Mouse (Mus musculus) G1E (cell line): Measurements from ENCODE around the gene Nprl2. TPM values are rescaled to one million over a fixed set of nuclear protein-coding genes. Genes with fewer than 3 reads are reported as not detected.
A peak's percentile ranks its signal among the peaks of the same experiment; 100 is the strongest.

Source experiments
- ATAC-seq: 2 replicates; pipeline ENCODE4 v1.8.0; 2016; ENCODE audit warnings: mild to moderate bottlenecking; ENCODE audit not compliant: insufficient number of reproducible peaks, poor library complexity, low FRiP score, severe bottlenecking; ENCODE audit errors: extremely low read depth
- DNase-seq: peaks from one replicate; pipeline ENCODE4 v3.0.0; 2012; ENCODE audit warnings: low spot score
- H3K27me3 ChIP-seq: 2 replicates; pipeline ENCODE4 v1.6.1; 2012; ENCODE audit warnings: mild to moderate bottlenecking, low read length, inconsistent platforms; ENCODE audit not compliant: insufficient read depth
- H3K36me3 ChIP-seq: replicated peaks from 2 replicates; pipeline ENCODE3; 2012; ENCODE audit warnings: mild to moderate bottlenecking, inconsistent platforms
- H3K4me1 ChIP-seq: 2 replicates; pipeline ENCODE4 v1.6.1; 2012; ENCODE audit warnings: low read depth, low read length, inconsistent platforms, mixed read lengths; ENCODE audit not compliant: insufficient read depth
- H3K4me3 ChIP-seq: 2 replicates; pipeline ENCODE4 v1.5.1; 2012; ENCODE audit warnings: low read depth, mild to moderate bottlenecking, inconsistent platforms, low read length, moderate library complexity, mixed read lengths
- H3K9me3 ChIP-seq: replicated peaks from 2 replicates; pipeline ENCODE4 v1.6.1; 2012; ENCODE audit warnings: inconsistent platforms
- CTCF ChIP-seq: IDR thresholded peaks from 2 replicates; pipeline ENCODE4 v1.5.1; 2012; ENCODE audit warnings: low read depth, low read length, inconsistent platforms, mixed read lengths
- GATA1 ChIP-seq: IDR thresholded peaks from 2 replicates; pipeline ENCODE4 v1.6.1; 2012; ENCODE audit warnings: borderline replicate concordance, low read length, inconsistent platforms, mixed read lengths
- GATA2 ChIP-seq: IDR thresholded peaks from 2 replicates; pipeline ENCODE4 v1.6.1; 2012; ENCODE audit warnings: low read depth, low read length, inconsistent platforms, borderline replicate concordance
- POLR2AphosphoS5 ChIP-seq: IDR thresholded peaks from 2 replicates; pipeline ENCODE4 v1.6.1; 2012; ENCODE audit warnings: low read depth, low read length, inconsistent platforms; ENCODE audit not compliant: insufficient replicate concordance
- TAL1 ChIP-seq: conservative IDR thresholded peaks from 2 replicates; pipeline ENCODE4 v1.6.1; 2012; ENCODE audit warnings: low read depth, low read length, inconsistent platforms, mixed read lengths
- polyA plus RNA-seq: library from polyadenylated mRNA; stranded (reverse); fragments of >175 nt; gene quantifications from 2 replicates; pipeline ENCODE4 v1.2.3, GENCODE M21; 2012
- total RNA-seq, 2 experiments: library from RNA; stranded (forward) in 1 of 2; stranded (reverse) in 1 of 2; fragments of 200-1000 nt in 1 of 2; fragments of >200 nt in 1 of 2; fragmentation: Nextera tagmentation in 1 of 2; gene quantifications; 2 replicates each; pipeline ENCODE4 v1.2.3; 2014 to 2017

Gene Nprl2
- total and polyA plus RNA-seq, 3 experiments: 1.7 to 22.6 (median 18.4) TPM

DNA sequence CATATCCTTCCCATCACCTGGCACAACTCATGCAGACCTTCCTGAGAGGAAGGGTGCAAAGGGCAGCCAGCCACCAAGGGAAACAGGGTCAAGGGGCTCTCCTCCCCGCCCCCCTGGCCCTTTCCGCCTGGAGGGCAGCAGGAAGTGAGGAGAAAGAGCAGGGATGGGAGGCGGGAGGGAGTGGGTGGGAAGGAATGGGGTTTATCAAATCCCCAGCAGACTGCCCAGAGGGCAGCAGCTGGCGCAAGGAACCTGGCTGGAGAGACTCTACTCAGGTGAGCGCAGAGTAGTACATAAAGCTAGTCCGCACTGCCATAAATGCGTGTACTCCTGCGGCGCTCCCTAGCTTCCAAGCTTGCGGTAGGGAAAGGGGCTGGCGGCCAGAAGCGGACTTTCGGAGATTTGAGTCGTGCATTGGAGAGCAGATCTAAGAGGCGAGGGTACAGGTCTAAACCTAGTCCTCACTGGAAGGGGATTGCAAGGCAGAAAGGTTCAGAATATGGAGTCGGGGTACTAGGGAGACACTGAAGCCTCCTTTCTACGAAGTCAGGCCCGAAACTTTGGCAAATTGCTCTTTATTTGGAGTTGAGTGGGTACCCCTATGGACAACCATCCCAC is 25.8 kb downstream of the Nprl2 start, which contains the start of gene Hyal2:
TSS of gene Hyal2 (plus strand) at position 244 of the 618 bp plus-strand sequence.
- Histone ChIP-seq H3K4me3 (peak within 1 kb of the TSS; percentile 79), H3K9me3 (no peaks in the 10 kb centered on the region), H3K36me3 (peaks cover 66% of the 10 kb centered on the region), H3K27me3 (no peaks in the 10 kb centered on the region), H3K4me1 (peaks cover 89% of the 10 kb centered on the region)
- no peak for TF ChIP-seq TAL1
- no peak for TF ChIP-seq GATA2
- TF ChIP-seq POLR2AphosphoS5: no peak
- no peak for TF ChIP-seq GATA1
- TF ChIP-seq CTCF: no peak
- no peak for ATAC-seq
- no peak for DNase-seq

DNA sequence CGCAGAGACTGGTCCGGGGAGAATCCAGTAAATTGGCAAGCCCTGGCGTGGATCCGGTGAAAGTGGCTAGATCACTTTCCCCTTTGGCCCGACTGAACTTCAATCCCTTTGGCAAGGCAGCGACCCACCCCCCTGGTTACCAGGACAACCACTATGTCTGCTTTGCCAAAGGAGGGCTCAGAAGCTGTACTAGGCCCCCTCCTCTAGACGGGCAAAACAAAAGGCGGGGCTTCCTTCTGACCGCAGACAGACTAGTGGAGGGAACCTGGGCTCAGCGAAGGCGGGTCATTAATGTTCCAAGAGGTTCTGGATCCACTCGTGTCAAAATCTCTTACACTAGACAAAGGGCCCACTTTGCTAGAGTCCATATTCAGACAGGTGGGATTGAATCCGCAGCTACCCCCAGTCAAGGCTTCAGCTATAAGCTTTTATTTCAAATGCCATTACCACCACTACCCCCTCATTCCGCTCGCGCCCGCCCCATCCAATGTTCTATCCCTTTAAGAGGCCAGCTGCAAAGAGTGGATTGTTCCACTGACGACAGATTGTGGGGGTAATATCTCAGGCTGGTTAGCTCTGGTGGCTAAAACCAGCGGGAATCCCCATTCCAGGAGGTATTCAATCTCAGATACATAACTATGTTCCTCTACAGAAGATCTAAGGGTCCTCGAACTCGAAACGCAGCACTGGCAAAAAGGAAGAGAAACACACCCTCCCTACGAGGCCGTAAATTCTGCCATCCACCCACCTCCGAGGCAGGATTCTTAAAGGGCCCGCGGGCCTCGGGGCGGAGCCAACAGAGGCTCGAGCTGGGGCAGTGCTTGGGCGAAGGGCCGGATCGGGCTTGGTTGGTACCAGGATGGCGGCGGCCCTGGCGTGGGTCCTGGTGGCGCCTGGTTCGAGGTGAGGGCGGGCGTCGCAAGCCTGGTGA is 26.6 kb downstream of the Nprl2 start:
- peak; percentile 55; the same call in 1 of the 2 replicates for ATAC-seq
- no peaks in the 10 kb centered on the region for H3K27me3 ChIP-seq
- H3K4me3 ChIP-seq: peak overlapping the region; percentile 79
- no peaks in the 10 kb centered on the region for H3K9me3 ChIP-seq
- H3K4me1 ChIP-seq: peaks cover 94% of the 10 kb centered on the region
- TF ChIP-seq POLR2AphosphoS5: no peak
- no peak for TF ChIP-seq GATA1
- no peak for TF ChIP-seq CTCF
- TF ChIP-seq TAL1: no peak
- TF ChIP-seq GATA2: no peak
- peaks cover 69% of the 10 kb centered on the region for H3K36me3 ChIP-seq
- peak; percentile 69 for DNase-seq

DNA sequence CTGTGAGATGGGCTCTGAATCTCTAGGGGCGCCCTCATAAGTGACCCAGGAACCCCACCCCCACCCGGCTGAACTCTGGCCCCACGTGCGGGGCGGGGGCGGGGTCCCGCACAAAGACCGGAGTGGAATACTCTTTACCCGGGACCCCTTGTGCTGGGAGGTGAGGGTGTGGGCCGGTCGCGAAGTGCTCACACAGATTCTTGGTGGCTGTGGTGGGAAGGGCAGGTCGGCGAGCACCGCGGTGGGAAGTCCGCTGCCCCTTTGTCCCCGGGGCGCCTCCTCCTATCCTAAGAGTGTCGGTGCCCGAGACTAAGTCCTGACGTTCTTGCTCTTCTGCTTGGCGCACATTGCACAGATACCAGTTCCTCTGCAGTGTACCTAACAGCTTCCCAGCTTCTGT is 27.2 kb downstream of the Nprl2 start:
- no peaks in the 10 kb centered on the region for H3K27me3 ChIP-seq
- no peak for TF ChIP-seq GATA2
- TF ChIP-seq POLR2AphosphoS5: no peak
- TF ChIP-seq CTCF: no peak
- no peak for TF ChIP-seq TAL1
- TF ChIP-seq GATA1: no peak
- no peaks in the 10 kb centered on the region for H3K9me3 ChIP-seq
- H3K4me1 ChIP-seq: peaks cover 87% of the 10 kb centered on the region
- peaks cover 65% of the 10 kb centered on the region for H3K36me3 ChIP-seq
- ATAC-seq (no peak), DNase-seq (no peak)
- H3K4me3 ChIP-seq: peak overlapping the region; percentile 79

DNA sequence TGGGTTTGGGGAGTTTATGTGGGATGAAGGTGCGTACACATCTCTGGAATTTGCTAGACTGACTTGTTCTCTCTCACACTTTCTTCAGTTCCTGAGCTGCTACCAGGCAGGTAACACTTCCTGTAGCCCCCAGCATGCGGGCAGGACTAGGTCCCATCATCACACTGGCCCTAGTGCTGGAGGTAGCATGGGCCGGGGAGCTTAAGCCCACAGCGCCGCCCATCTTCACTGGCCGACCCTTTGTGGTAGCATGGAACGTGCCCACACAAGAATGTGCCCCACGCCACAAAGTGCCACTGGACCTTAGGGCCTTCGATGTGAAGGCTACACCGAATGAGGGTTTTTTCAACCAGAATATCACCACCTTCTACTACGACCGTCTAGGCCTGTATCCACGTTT is 28.0 kb downstream of the Nprl2 start:
- Histone ChIP-seq H3K36me3 (peaks cover 58% of the 10 kb centered on the region), H3K4me3 (peak overlapping the region; percentile 79), H3K9me3 (no peaks in the 10 kb centered on the region), H3K4me1 (peaks cover 83% of the 10 kb centered on the region), H3K27me3 (no peaks in the 10 kb centered on the region)
- DNase-seq (no peak), ATAC-seq (no peak)
- TF ChIP-seq CTCF: no peak
- no peak for TF ChIP-seq TAL1
- no peak for TF ChIP-seq GATA1
- no peak for TF ChIP-seq POLR2AphosphoS5

DNA sequence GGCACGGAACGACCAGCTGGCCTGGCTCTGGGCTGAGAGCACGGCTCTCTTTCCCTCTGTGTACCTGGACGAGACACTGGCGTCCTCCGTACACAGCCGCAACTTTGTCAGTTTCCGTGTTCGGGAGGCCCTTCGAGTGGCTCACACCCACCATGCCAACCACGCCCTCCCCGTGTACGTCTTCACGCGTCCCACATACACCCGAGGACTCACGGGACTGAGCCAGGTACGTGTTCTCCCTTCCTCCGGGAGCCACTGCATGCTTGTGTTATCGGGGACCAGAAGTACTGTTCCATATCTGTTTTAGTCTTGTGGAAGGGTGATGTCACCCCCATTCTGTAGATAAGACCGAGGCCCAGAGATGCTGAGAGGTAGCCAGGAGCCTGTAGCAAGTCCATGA is 28.8 kb downstream of the Nprl2 start:
- no peak for TF ChIP-seq POLR2AphosphoS5
- peak; percentile 47 for TF ChIP-seq TAL1
- no peak for TF ChIP-seq GATA2
- peak overlapping the region; percentile 79; the same call in 1 of the 2 replicates for H3K4me3 ChIP-seq
- peaks cover 82% of the 10 kb centered on the region for H3K4me1 ChIP-seq

DNA sequence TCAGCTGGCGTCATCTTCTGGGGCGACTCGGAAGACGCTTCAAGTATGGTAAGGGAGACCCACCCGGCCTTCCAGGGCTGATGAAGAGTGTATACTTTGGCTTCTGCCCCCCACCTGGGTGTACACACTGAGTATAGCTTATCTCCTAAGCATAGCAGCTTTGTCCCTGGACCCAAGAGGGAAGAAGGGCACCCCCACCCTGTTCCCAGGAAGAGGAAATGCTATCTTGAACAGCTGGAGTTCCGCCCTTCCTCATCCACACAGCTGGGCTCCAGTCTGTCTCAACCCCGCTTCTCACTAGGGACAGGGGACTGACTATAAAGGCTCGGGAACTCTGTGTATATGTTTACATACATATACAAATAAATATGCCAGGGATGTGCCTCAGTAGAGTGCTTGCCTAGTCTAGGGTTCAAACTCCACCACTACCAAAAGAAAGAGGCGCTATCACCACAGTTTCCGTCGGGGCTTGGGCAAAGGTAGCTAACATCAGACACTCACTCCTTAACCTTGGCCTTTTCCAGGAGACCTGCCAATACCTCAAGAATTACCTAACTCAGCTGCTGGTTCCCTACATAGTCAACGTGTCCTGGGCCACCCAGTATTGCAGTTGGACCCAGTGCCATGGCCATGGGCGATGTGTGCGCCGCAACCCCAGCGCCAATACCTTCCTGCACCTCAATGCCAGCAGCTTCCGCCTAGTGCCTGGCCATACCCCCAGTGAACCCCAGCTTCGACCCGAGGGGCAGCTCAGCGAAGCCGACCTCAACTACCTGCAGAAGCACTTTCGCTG is 29.7 kb downstream of the Nprl2 start:
- DNase-seq (no peak), ATAC-seq (no peak)
- H3K4me1 ChIP-seq: peaks cover 83% of the 10 kb centered on the region
- TF ChIP-seq GATA1 (no peak), CTCF (no peak), GATA2 (no peak), POLR2AphosphoS5 (no peak), TAL1 (no peak)
- H3K9me3 ChIP-seq: no peaks in the 10 kb centered on the region
- peak overlapping the region; percentile 79; the same call in 1 of the 2 replicates for H3K4me3 ChIP-seq
- H3K36me3 ChIP-seq: peaks cover 43% of the 10 kb centered on the region
- H3K27me3 ChIP-seq: no peaks in the 10 kb centered on the region

More for the DNA sequence above, 28.8 kb downstream of the Nprl2 start:
- DNase-seq: no peak
- Histone ChIP-seq H3K36me3 (peaks cover 52% of the 10 kb centered on the region), H3K9me3 (no peaks in the 10 kb centered on the region), H3K27me3 (no peaks in the 10 kb centered on the region)
- ATAC-seq: no peak
